Mouse (Mus musculus) lung, embryonic 15.5 days (tissue): ENCODE results near the gene Ly6g6d. TPM values are rescaled to one million over a fixed set of nuclear protein-coding genes. Genes with fewer than 3 reads are reported as not detected.
"Not testable (repeated sequence)": the region's sequence is repeated elsewhere in the genome, so short reads cannot be mapped to it uniquely, and the experiment has no call there.

Experiments used
- ATAC-seq: fragments of 200-750 bp; cut with Nextera tagmentation; 2 replicates; pipeline ENCODE4 v1.8.0; 2017; ENCODE audit warnings: moderate number of reproducible peaks, borderline replicate concordance; ENCODE audit not compliant: low FRiP score, low TSS enrichment; ENCODE audit errors: extremely low read depth
- H3K27ac ChIP-seq: fragments of 300-500 bp; sonication (generic); 2 replicates; pipeline ENCODE4 v1.5.1; 2015; ENCODE audit warnings: moderate library complexity, mild to moderate bottlenecking, inconsistent platforms
- H3K27me3 ChIP-seq: fragments of 300-500 bp; sonication (generic); 2 replicates; pipeline ENCODE4 v1.6.1; 2015; ENCODE audit warnings: inconsistent platforms
- H3K36me3 ChIP-seq: fragments of 300-500 bp; sonication (generic); 2 replicates; pipeline ENCODE4 v1.6.1; 2015; ENCODE audit warnings: inconsistent platforms
- H3K4me1 ChIP-seq: fragments of 300-500 bp; sonication (generic); 2 replicates; pipeline ENCODE4 v1.6.1; 2015; ENCODE audit warnings: inconsistent platforms
- H3K4me2 ChIP-seq: fragments of 300-500 bp; sonication (generic); 2 replicates; pipeline ENCODE4 v1.6.1; 2015; ENCODE audit warnings: inconsistent platforms, mild to moderate bottlenecking, moderate library complexity
- H3K4me3 ChIP-seq: fragments of 300-500 bp; sonication (generic); 2 replicates; pipeline ENCODE4 v1.5.1; 2015; ENCODE audit warnings: mild to moderate bottlenecking, inconsistent platforms
- H3K9ac ChIP-seq: fragments of 300-500 bp; sonication (generic); 2 replicates; pipeline ENCODE4 v1.6.1; 2015; ENCODE audit warnings: inconsistent platforms
- H3K9me3 ChIP-seq: fragments of 300-500 bp; sonication (generic); 2 replicates; pipeline ENCODE4 v1.6.1; 2016; ENCODE audit warnings: inconsistent platforms
- WGBS: fragments of 180-500 bp; shearing (Covaris S2); methylation state at CpG from one replicate; pipeline ENCODE4 v1.1.7; 2015; 5-methylcytosine and 5-hydroxymethylcytosine counted together
- polyA plus RNA-seq: library from polyadenylated mRNA; unstranded; fragments of >200 nt; fragmentation: Nextera tagmentation; extraction: Ambion mirVana; gene quantifications from 2 replicates; pipeline ENCODE4 v1.2.1, GENCODE M21; 2015

Gene Ly6g6d
- polyA plus RNA-seq, 1 experiment from 2014 or later = 6.7 TPM

- peak overlapping the region; percentile 46 for H3K4me3 ChIP-seq
- H3K27me3 ChIP-seq = no peaks in the 10 kb centered on the region
- peaks cover 50% of the 10 kb centered on the region for H3K4me1 ChIP-seq
- no peak for ATAC-seq
- peak overlapping the region; percentile 68 for H3K9ac ChIP-seq
- 70% methylated on average over 7 of the region's 7 CpGs for WGBS
- no peaks in the 10 kb centered on the region for H3K9me3 ChIP-seq
- peak overlapping the region; percentile 89 for H3K27ac ChIP-seq
- H3K36me3 ChIP-seq = no peaks in the 10 kb centered on the region
- H3K4me2 ChIP-seq = peak overlapping the region; percentile 84
These were observed 32.7 kb downstream of the Ly6g6d start for GRCm38 (mm10) chr17:35044904-35045806.

GRCm38 (mm10) chr17:35043794-35044193 is 34.1 kb downstream of the Ly6g6d start:
- no peaks in the 10 kb centered on the region for H3K27me3 ChIP-seq
- H3K9ac ChIP-seq = no peak overlapping the region
- no peak overlapping the region for H3K4me3 ChIP-seq
- H3K4me1 ChIP-seq = peaks cover 37% of the 10 kb centered on the region
- H3K27ac ChIP-seq = peak overlapping the region; percentile 4; the same call in 1 of the 2 replicates
- H3K36me3 ChIP-seq = no peaks in the 10 kb centered on the region
- H3K9me3 ChIP-seq = no peaks in the 10 kb centered on the region
- no peak overlapping the region for H3K4me2 ChIP-seq
- WGBS = 71% methylated on average over 4 of the region's 4 CpGs
- ATAC-seq = no peak

- H3K9me3 ChIP-seq = no peaks in the 10 kb centered on the region
- H3K4me2 ChIP-seq = no peak overlapping the region
- no peak overlapping the region for H3K9ac ChIP-seq
- no peaks in the 10 kb centered on the region for H3K27me3 ChIP-seq
- no peak overlapping the region for H3K4me3 ChIP-seq
- peaks cover 5% of the 10 kb centered on the region; the same call in 1 of the 2 replicates for H3K4me1 ChIP-seq
- no peak for ATAC-seq
- 75% methylated on average over 11 of the region's 11 CpGs for WGBS
- H3K27ac ChIP-seq = no peak overlapping the region
- H3K36me3 ChIP-seq = no peaks in the 10 kb centered on the region
These were observed 38.6 kb downstream of the Ly6g6d start for GRCm38 (mm10) chr17:35039121-35039873.

GRCm38 (mm10) chr17:35034896-35035295 is 43.0 kb downstream of the Ly6g6d start:
- Histone ChIP-seq H3K4me3 (no peak overlapping the region), H3K27me3 (no peaks in the 10 kb centered on the region), H3K9ac (no peak overlapping the region), H3K9me3 (no peaks in the 10 kb centered on the region), H3K4me1 (peaks cover 1% of the 10 kb centered on the region; the same call in 1 of the 2 replicates), H3K4me2 (no peak overlapping the region), H3K27ac (no peak overlapping the region), H3K36me3 (no peaks in the 10 kb centered on the region)
- no peak for ATAC-seq
- WGBS = 64% methylated on average over 6 of the region's 6 CpGs

GRCm38 (mm10) chr17:35033703-35034102 is 44.2 kb downstream of the Ly6g6d start:
- H3K27me3 ChIP-seq, H3K36me3 ChIP-seq, H3K9ac ChIP-seq, H3K4me3 ChIP-seq, H3K4me2 ChIP-seq, H3K27ac ChIP-seq, ATAC-seq, H3K4me1 ChIP-seq, H3K9me3 ChIP-seq: not testable (repeated sequence)
- 61% methylated on average over 1 of the region's 1 CpGs for WGBS

GRCm38 (mm10) chr17:35032323-35032870 is 45.5 kb downstream of the Ly6g6d start:
- Histone ChIP-seq H3K9ac (no peak overlapping the region), H3K4me2 (no peak overlapping the region), H3K4me1 (peaks cover 8% of the 10 kb centered on the region), H3K27me3 (no peaks in the 10 kb centered on the region), H3K9me3 (no peaks in the 10 kb centered on the region), H3K27ac (no peak overlapping the region), H3K36me3 (no peaks in the 10 kb centered on the region), H3K4me3 (no peak overlapping the region)
- ATAC-seq = no peak
- 66% methylated on average over 8 of the region's 8 CpGs for WGBS

GRCm38 (mm10) chr17:35031880-35032279 is 46.0 kb downstream of the Ly6g6d start:
- H3K9me3 ChIP-seq = no peaks in the 10 kb centered on the region
- no peaks in the 10 kb centered on the region for H3K36me3 ChIP-seq
- H3K4me1 ChIP-seq = peaks cover 11% of the 10 kb centered on the region
- no peak for ATAC-seq
- H3K4me2 ChIP-seq = no peak overlapping the region
- H3K4me3 ChIP-seq = no peak overlapping the region
- WGBS = 77% methylated on average over 7 of the region's 7 CpGs
- H3K27ac ChIP-seq = no peak overlapping the region
- no peak overlapping the region for H3K9ac ChIP-seq
- no peaks in the 10 kb centered on the region for H3K27me3 ChIP-seq

- no peak overlapping the region for H3K9ac ChIP-seq
- no peaks in the 10 kb centered on the region for H3K9me3 ChIP-seq
- peaks cover 16% of the 10 kb centered on the region for H3K4me1 ChIP-seq
- no peak overlapping the region for H3K27ac ChIP-seq
- no peak for ATAC-seq
- H3K4me3 ChIP-seq = no peak overlapping the region
- 87% methylated on average over 11 of the region's 11 CpGs for WGBS
- no peak overlapping the region for H3K4me2 ChIP-seq
- H3K27me3 ChIP-seq = no peaks in the 10 kb centered on the region
- H3K36me3 ChIP-seq = no peaks in the 10 kb centered on the region
These were observed 46.6 kb downstream of the Ly6g6d start for GRCm38 (mm10) chr17:35031272-35031671.

- Histone ChIP-seq H3K36me3 (no peaks in the 10 kb centered on the region), H3K4me2 (0 out of 2 replicates have a peak overlapping the region, but pooled peaks have one; percentile 10), H3K4me3 (no peak overlapping the region), H3K27me3 (no peaks in the 10 kb centered on the region), H3K27ac (no peak overlapping the region), H3K9ac (no peak overlapping the region), H3K4me1 (peaks cover 27% of the 10 kb centered on the region), H3K9me3 (no peaks in the 10 kb centered on the region)
- ATAC-seq = no peak
- 38% methylated on average over 19 of the region's 19 CpGs for WGBS
These were observed 48.0 kb downstream of the Ly6g6d start for GRCm38 (mm10) chr17:35029691-35030532.

GRCm38 (mm10) chr17:35028315-35028714 is 49.5 kb downstream of the Ly6g6d start:
- H3K9ac ChIP-seq = no peak overlapping the region
- 75% methylated on average over 2 of the region's 2 CpGs for WGBS
- no peak overlapping the region for H3K4me3 ChIP-seq
- H3K27ac ChIP-seq = no peak overlapping the region
- H3K36me3 ChIP-seq = no peaks in the 10 kb centered on the region
- peaks cover 27% of the 10 kb centered on the region for H3K4me1 ChIP-seq
- H3K27me3 ChIP-seq = no peaks in the 10 kb centered on the region
- ATAC-seq = no peak
- H3K4me2 ChIP-seq = no peak overlapping the region
- H3K9me3 ChIP-seq = no peaks in the 10 kb centered on the region
